In the genomic region with DNA sequence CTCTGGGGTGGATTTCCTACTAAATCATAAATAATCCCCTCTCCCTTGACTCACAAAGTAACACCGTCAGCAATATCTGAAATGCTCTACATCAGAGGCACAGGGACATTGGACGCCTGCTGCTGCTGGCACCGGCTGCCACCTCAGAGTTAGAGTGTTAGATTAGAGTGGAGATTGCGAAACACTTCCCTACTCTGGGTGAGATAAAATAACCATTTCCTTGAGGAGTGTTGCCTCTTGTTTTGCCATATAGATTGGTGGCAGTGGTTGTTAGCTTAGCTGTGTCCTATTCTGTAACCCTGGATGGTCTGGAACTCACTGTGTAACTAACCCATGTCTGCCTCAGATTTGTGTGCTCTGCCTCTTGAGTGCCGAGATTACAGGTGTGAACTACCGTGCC, we compare ENCODE assay signal across 23 mouse cellular contexts. TPM values are rescaled to one million over a fixed set of nuclear protein-coding genes. Genes with fewer than 3 reads are reported as not detected.
DNase-seq lines count a peak whose midpoint lies in the region; ATAC-seq and TF ChIP-seq lines count a peak whose summit lies in the region.
"Had no signal": no experiment of that assay in that cellular context is flagged by ENCODE, and none has a peak within 500 bp of the region (broad histone marks: within the 10 kb centered on the region; RNA-seq: fewer than 3 reads in every experiment).

No protein-coding gene starts in this region.

- no peak overlapping the region for H3K9ac ChIP-seq in lung, embryonic 16.5 days (ENCODE audit: low read length)
- no peak overlapping the region for H3K9ac ChIP-seq in stomach, postnatal 0 days (ENCODE audit: low read length)
- H3K9ac ChIP-seq: embryonic facial prominence, embryonic 15.5 days; lung, embryonic 15.5 days had no signal

- peaks cover 5% of the 10 kb centered on the region; the same call in 1 of the 2 replicates for H3K36me3 ChIP-seq in lung, embryonic 16.5 days (ENCODE audit: control insufficient read depth, insufficient read depth, low read length)
- H3K36me3 ChIP-seq in stomach, postnatal 0 days (ENCODE audit: control insufficient read depth, insufficient read depth, low read length), result peaks cover 10% of the 10 kb centered on the region; the same call in 1 of the 2 replicates
- H3K36me3 ChIP-seq in thymus, adult 2 months (ENCODE audit: control insufficient read depth, insufficient read depth, low read length), result peaks cover 48% of the 10 kb centered on the region
- H3K36me3 ChIP-seq: lung, embryonic 15.5 days had no signal

- no peak for TF ChIP-seq CTCF in lung, adult 2 months (IDR thresholded peaks at IDR 0.05; ENCODE audit: insufficient read depth, low read length)
- no peak for TF ChIP-seq CTCF in stomach, postnatal 0 days (IDR thresholded peaks at IDR 0.05; ENCODE audit: low read depth)
- TF ChIP-seq CTCF in thymus, adult 2 months (IDR thresholded peaks at IDR 0.05; ENCODE audit: borderline replicate concordance, control insufficient read depth, extremely low read depth, insufficient read depth, low read length, poor library complexity), result no peak

- DNase-seq in lung, adult 2 months, result no peak
- peak; percentile 32 for DNase-seq in induced T-regulatory cell, adult 2 months (ENCODE audit: low read depth)
- DNase-seq in lung, postnatal 25 days (ENCODE audit: low spot score), result peak; percentile 68
- peak; percentile 35 for DNase-seq in stomach, postnatal 0 days (ENCODE audit: low spot score)
- DNase-seq in urinary bladder, postnatal 36 days (ENCODE audit: low spot score in 2 of 2), result no peak
- no peak for DNase-seq in right cerebral cortex, postnatal 36 days (ENCODE audit: low spot score in 2 of 2)
- no peak for DNase-seq in thymus, adult 2 months
- DNase-seq: adrenal gland, postnatal 25 days; cerebellum, adult 11-12 months; cerebellum, postnatal 14 days; heart, adult 2 months; kidney, adult 8-10 months; kidney, postnatal 14 days; left cerebral cortex, postnatal 4 days; thymus, postnatal 4 days had no signal

- no peaks in the 10 kb centered on the region for H3K27me3 ChIP-seq in lung, embryonic 16.5 days (ENCODE audit: control insufficient read depth, insufficient read depth, low read depth, low read length)
- no peaks in the 10 kb centered on the region for H3K27me3 ChIP-seq in stomach, postnatal 0 days (ENCODE audit: control insufficient read depth, insufficient read depth, low read length)
- H3K27me3 ChIP-seq in thymus, adult 2 months (ENCODE audit: control insufficient read depth, insufficient read depth, low read length), result no peaks in the 10 kb centered on the region
- H3K27me3 ChIP-seq: embryonic facial prominence, embryonic 15.5 days; lung, embryonic 15.5 days had no signal

- H3K4me3 ChIP-seq in lung, embryonic 16.5 days (ENCODE audit: low read length), result no peak overlapping the region
- H3K4me3 ChIP-seq in lung, adult 2 months (replicated peaks; ENCODE audit: extremely low read depth, low read depth, low read length), result no peak overlapping the region
- H3K4me3 ChIP-seq in stomach, postnatal 0 days (ENCODE audit: low read depth, low read length), result no peak overlapping the region
- H3K4me3 ChIP-seq in thymus, adult 2 months (ENCODE audit: control insufficient read depth, insufficient read depth, low read length), result no peak overlapping the region
- H3K4me3 ChIP-seq: embryonic facial prominence, embryonic 15.5 days; heart, adult 2 months; layer of hippocampus, adult 2 months; lung, embryonic 15.5 days; midbrain, embryonic 10.5 days had no signal

- ATAC-seq in lung, embryonic 16.5 days (ENCODE audit: low read depth), result peak; percentile 65
- peak; percentile 58 for ATAC-seq in stomach, postnatal 0 days (ENCODE audit: low FRiP score, low TSS enrichment)
- ATAC-seq: hindbrain, postnatal 0 days had no signal

- 35% methylated on average over 6 of the region's 6 CpGs for WGBS in lung, embryonic 16.5 days
- 44% methylated on average over 6 of the region's 6 CpGs for WGBS in lung, adult 2 months
- 54% methylated on average over 6 of the region's 6 CpGs for WGBS in stomach, postnatal 0 days
- 65% methylated on average over 6 of the region's 6 CpGs for WGBS in thymus, adult 2 months

- TF ChIP-seq EP300 in stomach, postnatal 0 days (optimal IDR thresholded peaks at IDR 0.05), result no peak

- H3K27ac ChIP-seq in lung, embryonic 16.5 days (ENCODE audit: low read length), result peak overlapping the region; percentile 27
- H3K27ac ChIP-seq in stomach, postnatal 0 days (replicated peaks), result no peak overlapping the region; the same call in 1 of the 2 replicates
- H3K27ac ChIP-seq in thymus, adult 2 months (ENCODE audit: control insufficient read depth, insufficient read depth, low read length), result no peak overlapping the region
- H3K27ac ChIP-seq: embryonic facial prominence, embryonic 15.5 days; heart, adult 2 months; hindbrain, postnatal 0 days; layer of hippocampus, adult 2 months; lung, embryonic 15.5 days; midbrain, embryonic 10.5 days had no signal

- H3K9me3 ChIP-seq in lung, embryonic 16.5 days (ENCODE audit: control insufficient read depth, low read length), result no peaks in the 10 kb centered on the region
- H3K9me3 ChIP-seq in stomach, postnatal 0 days (ENCODE audit: control insufficient read depth, low read length), result no peaks in the 10 kb centered on the region
- H3K9me3 ChIP-seq: embryonic facial prominence, embryonic 15.5 days; lung, embryonic 15.5 days; midbrain, embryonic 10.5 days had no signal

- H3K4me2 ChIP-seq in lung, embryonic 16.5 days (ENCODE audit: low read depth, low read length), result no peak overlapping the region
- H3K4me2 ChIP-seq in stomach, postnatal 0 days (replicated peaks; ENCODE audit: low read depth), result no peak overlapping the region
- H3K4me2 ChIP-seq: embryonic facial prominence, embryonic 15.5 days; liver, embryonic 11.5 days; lung, embryonic 15.5 days had no signal

- H3K4me1 ChIP-seq in lung, embryonic 16.5 days (replicated peaks; ENCODE audit: control insufficient read depth, insufficient read depth, low read length), result peaks cover 31% of the 10 kb centered on the region
- H3K4me1 ChIP-seq in lung, adult 2 months (ENCODE audit: control insufficient read depth, insufficient read depth, low read length), result peaks cover 24% of the 10 kb centered on the region
- 0 out of 2 replicates have a peak, but pooled peaks cover 2% of the 10 kb centered on the region for H3K4me1 ChIP-seq in stomach, postnatal 0 days (replicated peaks; ENCODE audit: control insufficient read depth, insufficient read depth)
- H3K4me1 ChIP-seq in thymus, adult 2 months (replicated peaks; ENCODE audit: control insufficient read depth, insufficient read depth, low read length), result peaks cover 31% of the 10 kb centered on the region
- H3K4me1 ChIP-seq: midbrain, embryonic 10.5 days had no signal

- TF ChIP-seq POLR2A in lung, adult 2 months (IDR thresholded peaks at IDR 0.05; ENCODE audit: borderline replicate concordance, extremely low read depth, low read depth, low read length), result no peak
- TF ChIP-seq POLR2A in thymus, adult 2 months (IDR thresholded peaks at IDR 0.05; ENCODE audit: control insufficient read depth, extremely low read depth, insufficient read depth, low read length, poor library complexity), result no peak

RNA-seq across cellular contexts. Expression of gene C1qtnf9, which starts 22.7 kb away (rescaled TPM):
- polyA plus RNA-seq in lung, embryonic 16.5 days (2015; fragmentation: Nextera tagmentation; extraction: Ambion mirVana), result 1.1 and 1.4 TPM in 2 replicates
- 1.2 and 2.0 TPM in 2 replicates for polyA plus RNA-seq in lung, adult 2 months (2012; rRNA removed)
- 3.0 and 3.1 TPM in 2 replicates for polyA plus RNA-seq in stomach, postnatal 0 days (2015; fragmentation: Nextera tagmentation; extraction: Ambion mirVana)
- 2.7 and 4.1 TPM in 2 replicates for polyA plus RNA-seq in thymus, adult 2 months (2012; rRNA removed)
- polyA plus RNA-seq: neural tube, embryonic 11.5 days had no signal

RNA-seq across cellular contexts. Expression of gene Mipep, which starts 39.2 kb away (rescaled TPM):
- 20.8 and 21.5 TPM in 2 replicates for polyA plus RNA-seq in lung, embryonic 16.5 days (2015; fragmentation: Nextera tagmentation; extraction: Ambion mirVana)
- 7.6 and 9.1 TPM in 2 replicates for polyA plus RNA-seq in lung, adult 2 months (2012; rRNA removed)
- 9.8 and 9.9 TPM in 2 replicates for polyA plus RNA-seq in stomach, postnatal 0 days (2015; fragmentation: Nextera tagmentation; extraction: Ambion mirVana)
- polyA plus RNA-seq in thymus, adult 2 months (2012; rRNA removed), result 10.3 and 13.7 TPM in 2 replicates

Comparison
In these comparisons a context has a peak if more than half of its experiments do, and no peak if none do; other contexts are left out.
1. DNase-seq: peak in induced T-regulatory cell, adult 2 months (single experiment), lung, postnatal 25 days (single experiment) and stomach, postnatal 0 days (single experiment); none in lung, adult 2 months (single experiment), urinary bladder, postnatal 36 days (0 of 2), right cerebral cortex, postnatal 36 days (0 of 2) and thymus, adult 2 months (single experiment).